Mouse (Mus musculus) olfactory bulb, adult 2 months (tissue): ENCODE measurements around the gene Osmr.

Experiments
- CTCF ChIP-seq: fragments of 200-500 bp; IDR thresholded peaks from 2 replicates; pipeline ENCODE4 v1.5.1; 2012; ENCODE audit warnings: low read depth, mild to moderate bottlenecking, low read length, moderate library complexity; ENCODE audit not compliant: insufficient read depth
- POLR2A ChIP-seq: fragments of 200-500 bp; IDR thresholded peaks from 2 replicates; pipeline ENCODE4 v1.6.1; 2012; ENCODE audit warnings: mild to moderate bottlenecking, low read depth, low read length, moderate library complexity; ENCODE audit not compliant: insufficient read depth

- TF ChIP-seq CTCF (no peak), POLR2A (no peak)
Measured at GRCm38 (mm10) chr15:6861617-6862016, 13.2 kb downstream of the Osmr start.
